ENCODE assay signal across 8 mouse cellular contexts in genomic region chr2:145557361-145557931, GRCm38 (mm10).
DNase-seq lines count a peak whose midpoint lies in the region; ATAC-seq lines count a peak whose summit lies in the region.

No protein-coding gene starts in this region.

- no peaks in the 10 kb centered on the region for H3K36me3 ChIP-seq in midbrain, embryonic 10.5 days
- H3K36me3 ChIP-seq in midbrain, embryonic 16.5 days (ENCODE audit: control insufficient read depth, insufficient read depth, low read length) = no peaks in the 10 kb centered on the region
- H3K36me3 ChIP-seq in kidney, embryonic 15.5 days = no peaks in the 10 kb centered on the region

- H3K4me2 ChIP-seq in midbrain, embryonic 16.5 days (ENCODE audit: low read length) = no peak overlapping the region
- no peak overlapping the region for H3K4me2 ChIP-seq in kidney, embryonic 15.5 days

- H3K9ac ChIP-seq in midbrain, embryonic 16.5 days (ENCODE audit: low read depth, low read length) = no peak overlapping the region
- H3K9ac ChIP-seq in kidney, embryonic 15.5 days = no peak overlapping the region

- no peak overlapping the region for H3K27ac ChIP-seq in midbrain, embryonic 10.5 days (replicated peaks)
- no peak overlapping the region for H3K27ac ChIP-seq in midbrain, embryonic 16.5 days (ENCODE audit: low read length)
- no peak overlapping the region for H3K27ac ChIP-seq in kidney, embryonic 15.5 days

- H3K27me3 ChIP-seq in midbrain, embryonic 10.5 days (ENCODE audit: low read depth, poor library complexity, severe bottlenecking) = no peaks in the 10 kb centered on the region
- H3K27me3 ChIP-seq in midbrain, embryonic 16.5 days (ENCODE audit: control insufficient read depth, insufficient read depth, low read depth, low read length) = no peaks in the 10 kb centered on the region
- H3K27me3 ChIP-seq in kidney, embryonic 15.5 days = no peaks in the 10 kb centered on the region

- H3K9me3 ChIP-seq in midbrain, embryonic 10.5 days (replicated peaks) = no peaks in the 10 kb centered on the region
- no peaks in the 10 kb centered on the region for H3K9me3 ChIP-seq in midbrain, embryonic 16.5 days (replicated peaks; ENCODE audit: control insufficient read depth, low read length, poor library complexity, severe bottlenecking)
- no peaks in the 10 kb centered on the region for H3K9me3 ChIP-seq in kidney, embryonic 15.5 days (replicated peaks)

- WGBS in midbrain, embryonic 10.5 days = 29% methylated on average over 1 of the region's 1 CpGs
- 39% methylated on average over 1 of the region's 1 CpGs for WGBS in midbrain, embryonic 16.5 days
- WGBS in kidney, embryonic 15.5 days = 40% methylated on average over 1 of the region's 1 CpGs

- DNase-seq in adrenal gland, adult 2 months = peak; percentile 33
- DNase-seq in adrenal gland, postnatal 4 days (ENCODE audit: low spot score in 2 of 2) = no peak
- peak; percentile 25 for DNase-seq in midbrain, embryonic 10.5 days (ENCODE audit: low spot score)
- peak; percentile 73 for DNase-seq in embryo, embryonic 10 days (ENCODE audit: low spot score)
- peak; percentile 43 for DNase-seq in lung, postnatal 14 days
- no peak for DNase-seq in B cell, adult 2 months

- H3K4me1 ChIP-seq in midbrain, embryonic 10.5 days = no peaks in the 10 kb centered on the region; the same call in 1 of the 2 replicates
- H3K4me1 ChIP-seq in midbrain, embryonic 16.5 days (ENCODE audit: control insufficient read depth, insufficient read depth, low read length) = no peaks in the 10 kb centered on the region
- H3K4me1 ChIP-seq in kidney, embryonic 15.5 days = no peaks in the 10 kb centered on the region

- no peak overlapping the region for H3K4me3 ChIP-seq in midbrain, embryonic 10.5 days
- no peak overlapping the region for H3K4me3 ChIP-seq in midbrain, embryonic 16.5 days (ENCODE audit: low read depth, low read length)
- H3K4me3 ChIP-seq in kidney, embryonic 15.5 days (replicated peaks) = no peak overlapping the region

- ATAC-seq in midbrain, embryonic 16.5 days = no peak
- 0 out of 2 replicates have a peak, but pooled peaks have one; percentile 34 for ATAC-seq in kidney, embryonic 15.5 days (replicated peaks; ENCODE audit: low FRiP score)

Comparison
In these comparisons a context has a peak if more than half of its experiments do, and no peak if none do; other contexts are left out.
1. DNase-seq: peak in adrenal gland, adult 2 months (single experiment), midbrain, embryonic 10.5 days (single experiment), embryo, embryonic 10 days (single experiment) and lung, postnatal 14 days (single experiment); none in adrenal gland, postnatal 4 days (0 of 2) and B cell, adult 2 months (0 of 2).